Mouse (Mus musculus): Measurements from ENCODE around the gene Sec61a2. TPM values are rescaled to one million over a fixed set of nuclear protein-coding genes. Genes with fewer than 3 reads are reported as not detected.

The Sec61a2 gene
- total and polyA plus RNA-seq, 3 experiments = 20.8 to 53.5 (median 44.6) TPM

DNA sequence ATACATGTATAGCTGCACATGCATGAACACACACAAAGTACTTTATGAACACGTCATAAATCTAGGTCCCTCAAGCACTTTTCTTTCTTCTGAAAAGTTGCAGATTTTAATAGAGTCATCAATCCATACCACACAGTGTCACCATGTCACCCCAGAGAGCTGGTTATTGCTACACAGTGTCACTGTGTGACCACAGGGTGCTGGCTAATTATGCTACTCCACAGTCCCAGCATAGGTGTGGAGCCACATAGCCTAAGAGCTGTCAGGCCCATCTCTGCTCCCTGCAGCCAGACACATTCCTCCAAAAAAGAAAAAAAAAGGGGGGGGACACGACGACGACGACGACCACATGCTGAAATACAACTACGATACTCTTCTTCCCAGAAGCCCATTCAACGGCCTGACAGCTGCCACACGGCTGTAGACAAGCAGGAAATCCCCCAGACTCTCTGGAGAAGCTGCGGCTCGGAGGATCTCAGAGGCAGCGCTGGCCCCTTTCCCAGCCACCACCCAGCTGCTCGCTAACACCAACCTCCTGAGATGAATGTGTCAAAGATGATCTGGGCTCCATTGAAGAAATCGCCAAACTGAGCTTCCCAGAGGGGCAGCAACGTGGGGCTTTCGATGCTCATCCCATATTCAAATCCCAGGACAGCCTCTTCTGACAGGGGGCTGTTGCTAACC lies 16.2 kb upstream of the Sec61a2 start:
- dilution Hi-C loops (cut with MboI; ENCODE audit: extremely low pct_ligation_motif_present, extremely low pct_unique_long_range_greater_than_20kb, low sequenced_read_pairs) = no loop called here
- Histone ChIP-seq H3K9ac (ENCODE audit: insufficient read depth, low read depth) (no peak overlapping the region), H3K27ac (ENCODE audit: insufficient read depth, low read depth) (no peak overlapping the region), H3K79me2 (replicated peaks; ENCODE audit: control insufficient read depth, extremely low read depth, insufficient read depth, poor library complexity, severe bottlenecking) (no peaks in the 10 kb centered on the region), H3K4me2 (ENCODE audit: insufficient read depth, low read depth, poor library complexity, severe bottlenecking) (peak overlapping the region; percentile 57), H3K9me3 (replicated peaks; ENCODE audit: low read length) (no peaks in the 10 kb centered on the region), H3K36me3 (replicated peaks in 1 of 2; ENCODE audit: control insufficient read depth in 1 of 2, insufficient read depth in 1 of 2, low read length in 1 of 2) (no peaks in the 10 kb centered on the region), H3K4me3 (replicated peaks in 1 of 3; ENCODE audit: low read depth in 2 of 3, low read length in 2 of 3, poor library complexity in 1 of 3) (no peak overlapping the region), H3K4me1 (ENCODE audit: control insufficient read depth in 1 of 2, insufficient read depth in 2 of 2) (peaks cover 4 to 5% of the 10 kb centered on the region in 2 experiments; a peak in 1 of 4 replicates), H3K27me3 (replicated peaks) (no peaks in the 10 kb centered on the region)
- DNase-seq (ENCODE audit: extremely low read depth) = no peak
- in situ Hi-C loops (cut with MboI; ENCODE audit: low pct_ligation_motif_present, low pct_unique_long_range_greater_than_20kb, low sequenced_read_pairs) = no loop called here
- TF ChIP-seq EP300 (IDR thresholded peaks at IDR 0.05; ENCODE audit: low read length) = no peak
- TF ChIP-seq MAFK (IDR thresholded peaks at IDR 0.05; ENCODE audit: insufficient replicate concordance, low read length) = no peak
- 0 out of 2 replicates have a peak, but pooled peaks have one; percentile 26 for TF ChIP-seq IRF4 (IDR thresholded peaks at IDR 0.05; ENCODE audit: low read depth, low read length)
- no peak for TF ChIP-seq ETS1 (conservative IDR thresholded peaks at IDR 0.05; ENCODE audit: low read depth, low read length)
- TF ChIP-seq CHD2 (IDR thresholded peaks at IDR 0.05; ENCODE audit: low read length) = no peak
- TF ChIP-seq HCFC1 (IDR thresholded peaks at IDR 0.05; ENCODE audit: low read depth, low read length) = no peak
- TF ChIP-seq JUND (conservative IDR thresholded peaks at IDR 0.05; ENCODE audit: low read depth, low read length) = no peak
- TF ChIP-seq ZC3H11A (IDR thresholded peaks at IDR 0.05; ENCODE audit: low read depth, low read length) = no peak
- no peak for TF ChIP-seq ELF1 (IDR thresholded peaks at IDR 0.05; ENCODE audit: low read depth, low read length)
- peak; percentile 39; the same call in 1 of the 2 replicates for TF ChIP-seq TCF12 (IDR thresholded peaks at IDR 0.05; ENCODE audit: low read depth, low read length)
- TF ChIP-seq GABPA (IDR thresholded peaks at IDR 0.05; ENCODE audit: insufficient replicate concordance, low read depth, low read length) = no peak
- no peak for TF ChIP-seq CHD1 (IDR thresholded peaks at IDR 0.05; ENCODE audit: low read depth, low read length)
- TF ChIP-seq MEF2A (IDR thresholded peaks at IDR 0.05; ENCODE audit: borderline replicate concordance, low read depth, low read length) = no peak; the same call in 1 of the 2 replicates
- no peak for TF ChIP-seq PAX5 (IDR thresholded peaks at IDR 0.05; ENCODE audit: low read length)

DNA sequence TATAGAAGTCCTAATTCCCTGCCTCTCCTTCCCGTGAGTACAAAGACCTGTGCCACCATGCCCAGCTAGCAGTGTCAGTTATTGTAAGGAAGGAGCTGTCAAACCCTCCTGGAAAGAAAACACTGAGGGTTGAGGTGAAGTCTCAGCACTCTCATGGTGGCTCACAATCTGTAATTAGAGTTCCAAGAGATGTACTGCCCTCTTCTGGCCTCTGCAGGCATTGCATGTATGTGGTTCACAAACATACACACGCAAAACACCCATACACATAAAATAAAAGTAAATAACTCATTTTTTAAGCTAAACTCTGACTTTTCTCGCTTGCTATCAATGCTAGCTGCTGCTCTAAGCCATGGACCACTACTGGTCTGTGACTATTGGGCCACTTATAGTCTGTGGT lies 11.4 kb upstream of the Sec61a2 start:
- no peak overlapping the region for H3K4me2 ChIP-seq (ENCODE audit: insufficient read depth, low read depth, poor library complexity, severe bottlenecking)
- no peaks in the 10 kb centered on the region for H3K27me3 ChIP-seq (replicated peaks)
- no peaks in the 10 kb centered on the region for H3K79me2 ChIP-seq (replicated peaks; ENCODE audit: control insufficient read depth, extremely low read depth, insufficient read depth, poor library complexity, severe bottlenecking)
- no peaks in the 10 kb centered on the region for H3K36me3 ChIP-seq (replicated peaks in 1 of 2; ENCODE audit: control insufficient read depth in 1 of 2, insufficient read depth in 1 of 2, low read length in 1 of 2)
- peak; percentile 71 to 82 for TF ChIP-seq CTCF (conservative IDR thresholded peaks at IDR 0.05 in 1 of 2, IDR thresholded peaks at IDR 0.05 in 1 of 2; ENCODE audit: low read depth in 2 of 2, low read length in 2 of 2)
- TF ChIP-seq RAD21 (IDR thresholded peaks at IDR 0.05; ENCODE audit: low read depth, low read length) = peak; percentile 57
- TF ChIP-seq SMC3 (IDR thresholded peaks at IDR 0.05; ENCODE audit: low read depth, low read length) = peak; percentile 66
- TF ChIP-seq UBTF (IDR thresholded peaks at IDR 0.05; ENCODE audit: low read depth, low read length) = no peak
- dilution Hi-C loops (cut with MboI; ENCODE audit: extremely low pct_ligation_motif_present, extremely low pct_unique_long_range_greater_than_20kb, low sequenced_read_pairs) = no loop called here
- H3K9me3 ChIP-seq (replicated peaks; ENCODE audit: low read length) = no peaks in the 10 kb centered on the region
- in situ Hi-C loops (cut with MboI; ENCODE audit: low pct_ligation_motif_present, low pct_unique_long_range_greater_than_20kb, low sequenced_read_pairs) = no loop called here
- no peak overlapping the region for H3K27ac ChIP-seq (ENCODE audit: insufficient read depth, low read depth)
- peak; percentile 66 for DNase-seq (ENCODE audit: extremely low read depth)
- H3K4me1 ChIP-seq (ENCODE audit: control insufficient read depth in 1 of 2, insufficient read depth in 2 of 2) = peaks cover 4% of the 10 kb centered on the region in 2 experiments; a peak in 1 of 4 replicates
- H3K9ac ChIP-seq (ENCODE audit: insufficient read depth, low read depth) = no peak overlapping the region
- no peak overlapping the region for H3K4me3 ChIP-seq (replicated peaks in 1 of 3; ENCODE audit: low read depth in 2 of 3, low read length in 2 of 3, poor library complexity in 1 of 3)

Data from CH12.LX (cell line).